Mouse (Mus musculus) forebrain, embryonic 10.5 days (tissue): ENCODE measurements around the gene Slc2a9. TPM values are rescaled to one million over a fixed set of nuclear protein-coding genes. Genes with fewer than 3 reads are reported as not detected.

Experiments used
- DNase-seq: peaks from one replicate; pipeline ENCODE4 v3.0.0-alpha.2; 2017; ENCODE audit warnings: low spot score; ENCODE audit errors: extremely low spot score
- H3K27ac ChIP-seq: fragments of 300-500 bp; sonication (generic); 2 replicates; pipeline ENCODE4 v1.5.1; 2016; ENCODE audit warnings: mild to moderate bottlenecking
- H3K27me3 ChIP-seq: fragments of 300-500 bp; sonication (generic); 2 replicates; pipeline ENCODE4 v1.6.1; 2016; ENCODE audit warnings: mild to moderate bottlenecking; ENCODE audit not compliant: poor library complexity, severe bottlenecking
- H3K36me3 ChIP-seq: fragments of 300-500 bp; sonication (generic); replicated peaks from 2 replicates; pipeline ENCODE4 v1.6.1; 2016; ENCODE audit warnings: mild to moderate bottlenecking, moderate library complexity
- H3K4me1 ChIP-seq: fragments of 300-500 bp; sonication (generic); 2 replicates; pipeline ENCODE4 v1.6.1; 2016
- H3K4me3 ChIP-seq: fragments of 300-500 bp; sonication (generic); 2 replicates; pipeline ENCODE4 v1.5.1; 2016; ENCODE audit warnings: mild to moderate bottlenecking, moderate library complexity
- H3K9me3 ChIP-seq: fragments of 300-500 bp; sonication (generic); 2 replicates; pipeline ENCODE4 v1.6.1; 2016; ENCODE audit warnings: mild to moderate bottlenecking, moderate library complexity
- WGBS: fragments of 180-500 bp; shearing (Covaris S2); methylation state at CpG from one replicate; pipeline ENCODE4 v1.1.7; 2016; 5-methylcytosine and 5-hydroxymethylcytosine counted together
- polyA plus RNA-seq: library from polyadenylated mRNA; unstranded; fragments of >200 nt; fragmentation: Nextera tagmentation; extraction: Ambion mirVana; gene quantifications from 2 replicates; pipeline ENCODE4 v1.2.1, GENCODE M21; 2016

The Slc2a9 gene
- 0.22 and 0.47 TPM in 2 replicates for polyA plus RNA-seq

DNA sequence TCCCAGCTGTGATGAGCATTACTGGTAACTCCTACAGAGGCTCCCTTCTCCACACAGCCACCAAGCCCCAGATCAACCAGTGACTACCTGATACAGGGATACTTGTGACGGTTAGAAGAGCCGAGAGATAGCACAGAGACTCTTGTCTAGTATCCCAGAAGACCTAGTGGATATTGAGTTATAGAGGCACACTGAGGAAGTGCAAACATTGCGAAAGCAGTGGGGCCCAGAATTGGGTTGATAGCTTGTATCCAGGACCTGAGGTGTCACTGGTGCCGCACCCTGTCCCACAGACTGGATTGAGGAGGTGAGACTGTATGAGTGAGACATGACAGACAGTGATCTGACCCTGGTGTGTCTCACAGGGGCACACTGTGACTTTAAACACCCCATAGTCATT is at the start of gene Slc2a9:
Gene Slc2a9 (minus strand): TSS at position 152 of the 400 bp plus-strand sequence.
- H3K4me3 ChIP-seq, result no peak within 1 kb of the TSS
- WGBS, result 94% methylated on average over 4 of the region's 4 CpGs
- H3K27ac ChIP-seq, result no peak within 1 kb of the TSS

DNA sequence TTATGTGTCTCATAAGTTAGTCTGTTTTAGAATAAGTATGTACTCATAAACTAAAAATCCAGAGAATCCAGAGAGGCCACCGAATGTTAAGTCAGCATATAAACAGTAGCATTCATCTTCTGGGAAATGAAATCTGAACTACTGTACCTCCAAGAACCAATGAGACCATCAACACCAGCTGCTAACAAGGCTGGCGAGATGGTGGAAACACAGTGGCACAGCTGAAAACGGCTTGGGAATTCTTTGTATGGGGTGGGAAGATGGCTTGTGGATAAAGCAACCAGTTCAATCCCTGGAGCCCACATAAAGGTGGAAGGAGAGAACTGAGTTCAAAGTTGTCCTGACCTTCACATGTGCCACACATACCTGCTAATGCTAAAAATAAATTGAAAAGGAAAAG is 49.7 kb upstream of the Slc2a9 start:
- Histone ChIP-seq H3K36me3 (peaks cover 97% of the 10 kb centered on the region), H3K27me3 (no peaks in the 10 kb centered on the region), H3K27ac (no peak overlapping the region), H3K9me3 (no peaks in the 10 kb centered on the region), H3K4me3 (no peak overlapping the region), H3K4me1 (peaks cover 10% of the 10 kb centered on the region)
- DNase-seq, result no peak
- WGBS, result 96% methylated on average over 3 of the region's 3 CpGs

More for the DNA sequence above, at the start of gene Slc2a9:
- no peak for DNase-seq
- peaks cover 9% of the 10 kb centered on the region for H3K4me1 ChIP-seq
- H3K36me3 ChIP-seq, result no peaks in the 10 kb centered on the region
- H3K27me3 ChIP-seq, result no peaks in the 10 kb centered on the region
- H3K9me3 ChIP-seq, result no peaks in the 10 kb centered on the region

DNA sequence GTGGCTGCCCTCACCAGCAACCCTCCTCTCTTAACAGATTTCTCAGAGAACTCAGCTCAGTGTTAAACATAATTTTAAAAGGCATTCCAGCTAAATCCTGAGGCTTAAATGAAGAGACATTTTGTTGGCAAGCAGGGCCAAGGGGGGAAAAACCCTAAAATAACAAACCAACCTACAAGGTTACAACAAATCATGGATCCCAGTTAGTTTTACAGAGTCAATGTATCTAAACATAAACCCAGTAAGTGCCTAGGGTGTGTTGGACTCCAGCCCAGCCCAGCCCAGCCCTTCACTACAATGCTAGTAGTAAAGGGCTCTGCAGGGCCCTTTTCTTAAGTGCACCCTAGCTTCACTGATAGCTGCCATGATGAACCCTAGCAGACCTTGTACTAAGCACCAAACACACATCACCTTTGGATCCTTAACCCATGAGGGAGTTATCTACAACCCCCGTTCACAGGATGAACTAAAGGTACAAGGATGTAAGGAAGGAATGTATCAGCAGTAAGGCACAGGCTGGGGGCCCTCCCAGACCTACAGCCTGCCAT is 47.4 kb upstream of the Slc2a9 start:
- WGBS, result 82% methylated on average over 1 of the region's 1 CpGs
- Histone ChIP-seq H3K27me3 (no peaks in the 10 kb centered on the region), H3K4me1 (peaks cover 10% of the 10 kb centered on the region), H3K9me3 (no peaks in the 10 kb centered on the region), H3K36me3 (peaks cover 99% of the 10 kb centered on the region), H3K27ac (no peak overlapping the region), H3K4me3 (no peak overlapping the region)
- DNase-seq, result no peak

DNA sequence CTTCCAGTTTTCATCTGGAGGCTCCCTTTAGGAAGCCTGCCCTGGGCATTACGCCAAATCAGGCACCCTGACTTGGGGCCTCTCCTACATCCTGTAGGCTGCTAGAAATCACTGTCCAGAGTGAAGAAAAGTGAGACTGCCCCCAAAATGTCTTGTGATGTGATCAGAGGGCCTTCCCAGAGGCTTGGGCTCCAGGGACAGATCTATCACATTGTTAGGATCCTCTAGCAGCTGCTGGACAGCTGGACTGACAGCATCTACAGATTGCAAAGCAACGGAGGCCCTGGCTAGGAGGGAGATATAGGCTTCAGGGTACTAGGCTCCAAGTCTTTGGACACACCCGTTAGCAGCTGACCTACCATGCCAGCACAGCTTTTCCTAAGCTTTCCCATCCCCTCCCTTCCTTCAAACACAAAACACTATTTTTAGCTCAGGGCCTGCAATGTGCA is 46.5 kb upstream of the Slc2a9 start:
- DNase-seq, result no peak
- peaks cover 9% of the 10 kb centered on the region for H3K4me1 ChIP-seq
- no peak overlapping the region for H3K4me3 ChIP-seq
- WGBS, result 85% methylated on average over 3 of the region's 3 CpGs
- peaks cover 99% of the 10 kb centered on the region for H3K36me3 ChIP-seq
- no peaks in the 10 kb centered on the region for H3K27me3 ChIP-seq
- H3K9me3 ChIP-seq, result no peaks in the 10 kb centered on the region
- H3K27ac ChIP-seq, result no peak overlapping the region

DNA sequence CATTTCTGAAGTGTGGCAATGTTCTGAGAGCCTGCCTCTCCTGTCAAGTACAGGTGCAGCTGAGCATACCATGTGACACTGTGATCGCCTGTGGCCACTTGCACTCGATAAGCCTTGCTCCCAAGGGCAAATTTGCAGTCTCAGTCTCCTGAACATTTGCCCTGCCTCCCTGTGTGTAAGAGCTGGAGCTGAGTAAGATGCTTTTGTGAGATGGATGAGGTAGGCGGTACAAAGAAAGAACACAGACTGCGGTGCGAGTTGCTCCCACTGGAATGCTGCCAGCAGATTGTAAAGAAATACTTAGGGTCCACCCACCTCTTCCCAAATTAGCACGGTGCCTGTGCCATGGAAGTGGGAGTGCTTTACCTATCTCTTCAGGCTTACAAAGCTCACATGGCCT is 44.4 kb upstream of the Slc2a9 start:
- H3K9me3 ChIP-seq, result no peaks in the 10 kb centered on the region
- no peak overlapping the region for H3K4me3 ChIP-seq
- no peaks in the 10 kb centered on the region for H3K27me3 ChIP-seq
- WGBS, result 91% methylated on average over 6 of the region's 6 CpGs
- DNase-seq, result no peak
- no peak overlapping the region for H3K27ac ChIP-seq
- H3K36me3 ChIP-seq, result peaks cover 100% of the 10 kb centered on the region
- no peaks in the 10 kb centered on the region for H3K4me1 ChIP-seq

DNA sequence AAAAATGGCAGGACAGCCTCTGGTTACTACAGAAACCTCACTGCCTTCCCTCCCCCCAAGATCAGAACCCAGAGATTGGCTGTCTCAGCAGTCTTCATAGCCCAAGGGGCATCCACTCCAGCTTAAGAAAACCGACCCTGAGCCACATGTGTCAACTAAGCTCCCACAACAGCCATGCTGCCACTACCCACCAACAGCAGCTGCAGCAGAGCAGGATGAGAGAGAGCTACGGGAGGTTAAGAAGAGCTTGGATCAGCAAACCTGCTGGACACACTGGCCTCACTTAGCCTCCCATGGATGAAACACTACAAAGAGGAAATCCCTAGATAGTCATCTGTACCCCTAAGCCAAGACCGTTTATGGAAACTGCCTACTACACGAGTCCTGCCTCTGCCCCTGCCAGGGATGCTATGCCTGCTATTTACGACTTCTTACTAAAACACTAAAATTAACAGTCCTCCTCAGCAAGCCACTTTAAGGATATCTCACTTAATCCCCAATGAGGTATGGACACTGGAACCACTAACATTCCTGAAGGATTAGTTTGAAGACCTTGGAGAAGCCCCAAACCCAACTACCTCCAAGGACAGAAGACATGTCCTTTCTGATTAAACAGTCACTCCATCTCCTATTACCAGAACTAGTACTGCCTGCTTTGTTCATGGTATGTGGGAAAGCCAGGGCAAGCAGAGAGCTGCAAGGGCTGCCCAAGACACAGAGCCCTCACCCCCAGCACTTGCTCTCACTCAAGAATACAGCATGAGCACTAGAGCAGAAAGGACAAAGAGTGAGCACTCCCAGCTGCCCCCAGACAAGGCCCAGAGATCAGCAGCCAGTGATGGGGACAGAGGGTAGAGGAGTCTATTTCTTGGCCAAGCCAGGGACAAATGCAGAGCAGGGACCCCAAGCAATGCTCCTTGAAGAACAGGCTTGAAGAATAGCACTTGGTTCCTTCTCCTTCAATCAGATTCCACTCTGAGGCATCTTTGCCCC is 41.8 kb upstream of the Slc2a9 start:
- Histone ChIP-seq H3K4me1 (no peaks in the 10 kb centered on the region), H3K36me3 (peaks cover 100% of the 10 kb centered on the region), H3K27ac (no peak overlapping the region), H3K27me3 (no peaks in the 10 kb centered on the region), H3K4me3 (no peak overlapping the region), H3K9me3 (no peaks in the 10 kb centered on the region)
- no peak for DNase-seq
- WGBS, result 91% methylated on average over 5 of the region's 5 CpGs

DNA sequence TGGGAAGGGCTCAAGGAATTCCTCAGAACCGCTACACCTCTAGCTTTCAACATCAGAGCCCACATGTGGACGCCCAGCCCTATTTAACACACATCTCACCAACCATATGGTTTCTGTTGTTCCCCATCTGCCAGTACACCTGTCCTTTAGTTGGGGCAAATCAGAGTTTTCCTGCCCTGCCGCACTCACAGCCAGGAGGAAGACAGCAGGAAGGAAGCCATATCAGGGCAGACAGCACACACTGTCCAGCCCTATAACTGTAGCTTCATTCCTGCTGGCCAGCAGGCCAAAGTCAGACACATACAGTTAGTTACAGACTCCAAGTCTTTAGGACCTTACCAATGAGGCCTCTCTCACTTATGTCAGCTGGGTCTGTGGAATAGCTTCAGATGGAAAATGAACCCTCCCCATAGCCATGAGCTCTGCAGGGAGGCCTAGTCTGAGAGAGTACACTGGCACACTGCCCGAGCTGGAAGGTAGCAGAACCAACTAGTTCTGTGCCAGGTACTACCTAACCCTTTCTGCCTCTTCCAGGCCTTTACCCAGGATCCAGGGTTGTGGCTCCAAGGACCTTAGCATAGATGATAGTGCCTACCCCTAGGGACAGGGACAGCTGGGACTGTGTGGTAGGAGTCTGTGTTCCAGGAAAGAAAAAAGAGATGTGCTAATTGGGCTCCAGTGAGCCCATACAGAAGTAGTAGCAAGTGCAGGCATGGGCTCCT is 40.7 kb upstream of the Slc2a9 start:
- H3K27ac ChIP-seq, result no peak overlapping the region
- H3K36me3 ChIP-seq, result peaks cover 100% of the 10 kb centered on the region
- WGBS, result 91% methylated on average over 4 of the region's 4 CpGs
- H3K4me3 ChIP-seq, result no peak overlapping the region
- no peaks in the 10 kb centered on the region for H3K4me1 ChIP-seq
- no peaks in the 10 kb centered on the region for H3K9me3 ChIP-seq
- no peaks in the 10 kb centered on the region for H3K27me3 ChIP-seq
- no peak for DNase-seq

DNA sequence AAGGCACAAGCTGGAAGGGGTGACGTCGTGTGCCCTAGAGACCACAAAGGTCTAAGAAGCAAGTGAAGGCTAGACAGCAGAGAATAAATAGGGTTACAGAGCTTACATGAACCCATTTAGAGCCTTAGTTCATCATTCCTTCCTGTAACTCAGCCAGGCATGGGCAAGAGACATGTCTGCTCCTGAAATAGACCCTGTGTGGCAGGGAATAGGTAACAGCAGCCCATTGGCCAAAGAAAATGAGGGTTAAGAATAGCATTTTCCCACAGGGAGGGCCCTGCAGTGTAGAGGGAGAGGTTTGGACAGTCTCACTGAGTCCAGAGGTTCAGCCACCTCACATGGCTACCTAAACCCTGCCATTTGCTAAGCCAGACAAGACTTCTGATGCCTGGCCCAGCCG is 38.8 kb upstream of the Slc2a9 start:
- Histone ChIP-seq H3K4me3 (no peak overlapping the region), H3K4me1 (no peaks in the 10 kb centered on the region), H3K27ac (no peak overlapping the region), H3K27me3 (no peaks in the 10 kb centered on the region), H3K9me3 (no peaks in the 10 kb centered on the region), H3K36me3 (peaks cover 100% of the 10 kb centered on the region)
- 95% methylated on average over 3 of the region's 3 CpGs for WGBS
- DNase-seq, result no peak

DNA sequence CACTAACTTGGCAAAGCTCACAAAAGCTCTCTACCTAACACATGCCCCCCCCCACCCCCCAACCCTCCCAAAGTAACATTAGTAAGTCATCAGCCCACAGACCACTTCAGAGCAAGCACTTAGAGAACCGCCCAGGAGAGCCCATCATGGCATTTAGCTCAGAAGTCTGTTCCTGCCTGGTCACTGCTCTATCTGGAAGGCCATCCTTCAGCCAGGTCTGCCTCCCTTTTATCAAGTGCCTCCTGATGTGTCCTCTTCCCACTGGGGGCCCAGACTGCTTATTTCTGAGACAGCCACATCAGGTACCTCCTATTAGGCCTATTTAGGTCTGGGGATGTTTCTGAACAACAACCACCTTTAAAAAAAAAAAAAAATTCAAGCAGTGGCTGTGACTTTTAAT is 38.0 kb upstream of the Slc2a9 start:
- WGBS, result 93% methylated on average over 1 of the region's 1 CpGs
- peaks cover 100% of the 10 kb centered on the region for H3K36me3 ChIP-seq
- no peaks in the 10 kb centered on the region for H3K9me3 ChIP-seq
- no peak overlapping the region for H3K4me3 ChIP-seq
- DNase-seq, result no peak
- no peak overlapping the region for H3K27ac ChIP-seq
- H3K27me3 ChIP-seq, result no peaks in the 10 kb centered on the region
- no peaks in the 10 kb centered on the region for H3K4me1 ChIP-seq

DNA sequence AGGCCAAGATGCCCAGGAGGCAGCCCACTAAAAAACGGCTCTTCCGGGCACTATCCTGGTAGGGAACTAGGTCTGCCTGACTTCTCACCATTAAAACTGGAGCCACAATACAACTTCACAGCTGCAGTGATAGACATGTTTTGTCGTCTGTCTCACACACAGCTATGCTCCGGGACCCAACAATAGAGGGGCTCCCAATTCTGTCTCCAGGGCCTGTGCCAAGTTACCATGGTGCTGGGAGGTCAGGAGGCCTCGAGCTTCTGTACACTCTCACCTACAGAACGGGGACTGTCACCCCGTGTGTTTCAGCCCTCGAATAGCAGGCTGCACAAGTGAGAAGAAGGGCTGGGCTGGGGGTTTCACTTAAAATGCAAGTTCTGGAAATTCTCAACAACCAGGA is 35.6 kb upstream of the Slc2a9 start:
- DNase-seq, result no peak
- Histone ChIP-seq H3K4me3 (no peak overlapping the region), H3K9me3 (no peaks in the 10 kb centered on the region), H3K27me3 (no peaks in the 10 kb centered on the region), H3K27ac (no peak overlapping the region), H3K36me3 (peaks cover 100% of the 10 kb centered on the region), H3K4me1 (no peaks in the 10 kb centered on the region)
- WGBS, result 91% methylated on average over 8 of the region's 8 CpGs

DNA sequence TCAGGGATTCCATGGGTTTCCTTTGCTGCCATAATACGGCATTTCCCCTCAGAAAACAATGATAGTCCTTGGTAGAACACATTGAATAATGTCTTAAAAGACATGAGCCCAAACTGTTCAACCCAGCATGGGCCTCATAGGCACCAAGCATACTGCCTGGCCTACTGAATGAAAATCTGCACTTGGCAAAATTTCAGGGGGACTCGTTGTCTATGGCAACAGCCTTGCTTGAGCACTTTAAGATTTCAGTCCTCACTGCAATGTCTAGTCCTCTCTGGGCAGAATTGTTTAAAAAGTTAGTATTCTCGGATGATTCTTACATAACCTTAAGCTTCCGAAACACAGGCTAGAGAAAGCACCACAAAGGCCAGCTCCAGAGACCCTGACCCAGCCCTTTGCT is 34.9 kb upstream of the Slc2a9 start:
- Histone ChIP-seq H3K36me3 (peaks cover 99% of the 10 kb centered on the region), H3K4me3 (no peak overlapping the region), H3K27me3 (no peaks in the 10 kb centered on the region), H3K27ac (no peak overlapping the region), H3K9me3 (no peaks in the 10 kb centered on the region), H3K4me1 (no peaks in the 10 kb centered on the region)
- 91% methylated on average over 4 of the region's 4 CpGs for WGBS
- no peak for DNase-seq

DNA sequence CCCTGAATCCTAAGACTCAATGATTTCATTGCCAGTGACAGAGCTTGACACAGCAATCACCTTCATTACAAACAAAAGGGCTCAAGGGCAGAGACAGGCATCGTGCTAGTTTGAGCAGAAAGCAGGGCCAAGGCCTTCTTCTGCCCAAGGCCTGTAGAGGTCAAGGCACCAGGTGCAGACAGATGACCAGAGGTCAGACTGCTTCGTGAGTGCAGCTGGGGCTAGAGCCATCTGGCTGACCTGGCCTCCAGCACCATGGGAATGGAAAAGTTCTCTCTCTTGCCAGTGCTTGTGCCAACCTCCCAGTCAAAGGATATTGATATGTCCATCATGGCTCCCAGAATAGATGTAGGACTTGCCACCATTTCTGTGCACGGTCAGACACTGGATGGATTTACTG is 33.9 kb upstream of the Slc2a9 start:
- Histone ChIP-seq H3K4me3 (no peak overlapping the region), H3K4me1 (no peaks in the 10 kb centered on the region), H3K27ac (no peak overlapping the region), H3K27me3 (no peaks in the 10 kb centered on the region), H3K9me3 (no peaks in the 10 kb centered on the region), H3K36me3 (peaks cover 99% of the 10 kb centered on the region)
- DNase-seq, result no peak
- WGBS, result 81% methylated on average over 3 of the region's 3 CpGs

DNA sequence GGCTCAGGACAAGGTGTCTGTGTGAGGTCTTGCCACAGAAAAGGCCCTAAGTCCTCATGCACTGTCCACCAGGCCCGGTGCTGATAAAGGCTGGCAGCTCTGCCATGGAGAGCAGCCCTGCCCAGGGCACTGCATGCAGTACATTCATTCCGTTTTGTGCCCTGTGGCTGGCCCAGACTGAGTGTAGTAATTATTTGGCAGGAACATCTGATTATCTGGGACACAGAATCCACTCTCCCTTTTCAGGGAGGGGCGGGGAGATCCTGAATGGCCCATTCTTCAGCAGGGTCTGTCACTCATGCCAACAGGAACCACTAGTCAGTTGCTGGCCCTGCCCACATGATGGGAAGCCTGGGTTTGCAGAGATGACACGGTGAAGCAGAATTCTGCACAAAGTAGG is 29.1 kb upstream of the Slc2a9 start:
- WGBS, result 92% methylated on average over 4 of the region's 4 CpGs
- H3K36me3 ChIP-seq, result peaks cover 99% of the 10 kb centered on the region
- H3K4me3 ChIP-seq, result no peak overlapping the region

More for the DNA sequence above, 29.1 kb upstream of the Slc2a9 start:
- Histone ChIP-seq H3K27ac (no peak overlapping the region), H3K9me3 (no peaks in the 10 kb centered on the region), H3K27me3 (no peaks in the 10 kb centered on the region), H3K4me1 (no peaks in the 10 kb centered on the region)
- DNase-seq, result no peak
